Mouse (Mus musculus) gastrocnemius, postnatal 4 days (tissue): ENCODE measurements around the gene 1810010H24Rik. TPM values are rescaled to one million over a fixed set of nuclear protein-coding genes. Genes with fewer than 3 reads are reported as not detected.
A peak's percentile ranks its signal among the peaks of the same experiment; 100 is the strongest.
"Not testable (repeated sequence)": the region's sequence is repeated elsewhere in the genome, so short reads cannot be mapped to it uniquely, and the experiment has no call there.

ENCODE experiments used
- DNase-seq, 2 experiments: peaks; one replicate each; pipeline ENCODE4 v3.0.0; 2021 to 2022; ENCODE audit warnings: low spot score in 2 of 2, mixed read lengths in 2 of 2
- total RNA-seq, 2 experiments: library from RNA; stranded (reverse); gene quantifications; 2 replicates each; pipeline ENCODE4 v1.2.3; 2021

Gene 1810010H24Rik
- total RNA-seq, 2 experiments from 2014 or later: 3.2 to 4.5 TPM

- no peak for DNase-seq
These were observed 15.9 kb downstream of the 1810010H24Rik start for GRCm38 (mm10) chr11:107041396-107041795.

- no peak for DNase-seq
These were observed 17.9 kb downstream of the 1810010H24Rik start for GRCm38 (mm10) chr11:107043361-107043760.

- DNase-seq: peak in 1 of 2 experiments; percentile 63
These were observed 18.8 kb downstream of the 1810010H24Rik start for GRCm38 (mm10) chr11:107044321-107044720.

DNA sequence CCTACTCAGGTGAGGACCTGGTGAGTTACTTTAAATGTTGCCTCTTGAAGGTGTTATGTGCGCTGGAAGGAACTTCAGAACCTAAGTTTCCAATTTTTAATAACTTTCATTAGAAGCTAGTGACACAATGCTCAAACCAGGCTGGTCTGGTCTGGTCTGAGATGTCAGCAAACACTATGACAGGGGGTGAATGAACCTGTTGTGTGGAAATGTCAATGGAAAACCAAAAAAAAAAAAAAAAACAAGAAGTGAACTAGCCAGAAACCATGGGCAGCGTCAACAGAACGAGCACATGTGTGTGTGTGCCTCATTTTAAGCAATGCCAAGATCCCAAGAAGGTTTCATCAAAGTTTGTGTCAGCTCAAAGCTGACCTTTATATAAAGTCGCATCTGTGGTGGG lies 20.1 kb downstream of the 1810010H24Rik start:
- no peak for DNase-seq

DNA sequence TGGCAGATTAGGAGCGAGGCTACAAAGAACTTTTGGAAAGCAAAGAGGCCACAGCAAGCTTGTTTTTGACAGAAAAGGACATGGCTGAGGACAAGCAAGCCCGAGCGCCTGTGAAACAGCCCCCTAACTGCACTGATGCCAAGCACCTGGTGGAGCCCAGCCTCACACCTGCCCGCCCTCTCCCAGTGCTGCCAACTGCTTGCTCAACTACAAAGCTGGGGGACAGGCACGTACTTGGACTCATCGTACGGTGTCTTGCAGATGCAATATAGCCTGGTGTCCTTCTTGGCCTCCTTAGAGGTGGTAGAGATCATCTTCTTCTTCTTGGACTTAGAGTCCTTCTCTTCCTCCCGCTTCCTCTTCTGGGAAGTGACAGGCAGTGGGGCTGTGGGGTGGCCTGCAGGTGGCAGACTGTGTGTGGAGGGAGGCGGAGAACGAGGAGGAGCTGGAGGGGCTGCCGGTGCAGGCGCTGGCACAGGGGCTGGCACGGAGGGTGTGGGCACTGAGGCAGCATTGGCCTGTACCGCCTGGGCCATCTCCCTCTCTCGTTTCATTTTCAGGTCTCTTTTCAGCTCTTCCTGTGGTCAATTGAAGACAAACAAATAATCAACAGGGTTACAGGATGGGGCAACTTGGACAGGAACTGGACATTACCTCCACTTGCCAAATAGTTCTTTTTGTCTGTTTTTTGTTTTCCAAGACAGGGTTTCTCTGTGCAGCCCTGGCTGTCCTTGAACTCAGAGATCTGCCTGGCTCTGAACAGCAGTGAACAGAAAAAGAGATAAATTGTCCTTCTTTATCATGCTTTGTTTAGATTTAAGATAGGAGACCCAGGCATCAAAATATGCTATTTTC lies 21.5 kb downstream of the 1810010H24Rik start:
- DNase-seq: no peak

DNA sequence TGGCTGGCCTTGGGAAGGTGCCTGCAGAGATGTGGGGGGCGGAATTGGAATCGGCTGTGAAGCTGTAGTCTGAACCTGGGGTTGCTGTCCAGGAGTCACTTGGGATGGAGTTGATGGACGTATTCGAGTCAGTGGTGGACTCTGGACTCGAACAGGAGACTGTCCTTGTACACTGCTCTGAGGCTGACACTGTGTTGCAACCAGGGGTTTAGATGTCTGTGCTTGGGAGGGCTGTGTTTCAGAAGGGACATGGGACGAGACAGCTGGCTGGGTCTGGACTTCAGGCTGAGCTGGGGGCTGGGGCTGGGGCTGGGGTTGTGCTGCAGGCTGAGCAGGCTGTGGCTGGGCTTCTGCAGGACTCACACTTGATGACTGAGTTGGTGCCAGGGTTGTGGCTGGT lies 29.4 kb downstream of the 1810010H24Rik start:
- DNase-seq: no peak

DNA sequence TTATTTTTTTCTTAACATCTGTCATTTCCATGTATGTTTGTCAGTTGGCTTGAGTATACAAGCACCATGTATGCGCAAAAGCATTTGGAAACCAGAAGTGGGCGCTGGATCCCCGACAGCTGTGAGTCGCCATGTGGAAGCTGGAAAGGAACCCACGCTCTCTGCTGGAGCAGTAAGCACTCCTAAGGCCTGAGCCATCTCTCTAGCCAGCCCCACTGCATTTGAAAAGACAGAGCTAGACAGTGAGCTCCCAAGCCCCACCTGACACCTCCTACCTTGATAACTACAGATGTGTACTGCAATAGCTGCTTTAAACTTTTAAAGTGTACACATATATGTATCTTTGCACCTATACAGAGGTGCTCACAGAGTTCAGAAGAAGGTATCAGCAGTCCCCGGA lies 31.9 kb downstream of the 1810010H24Rik start:
- no peak for DNase-seq

GRCm38 (mm10) chr11:107059634-107060033 lies 34.2 kb downstream of the 1810010H24Rik start:
- not testable (repeated sequence) for DNase-seq

DNA sequence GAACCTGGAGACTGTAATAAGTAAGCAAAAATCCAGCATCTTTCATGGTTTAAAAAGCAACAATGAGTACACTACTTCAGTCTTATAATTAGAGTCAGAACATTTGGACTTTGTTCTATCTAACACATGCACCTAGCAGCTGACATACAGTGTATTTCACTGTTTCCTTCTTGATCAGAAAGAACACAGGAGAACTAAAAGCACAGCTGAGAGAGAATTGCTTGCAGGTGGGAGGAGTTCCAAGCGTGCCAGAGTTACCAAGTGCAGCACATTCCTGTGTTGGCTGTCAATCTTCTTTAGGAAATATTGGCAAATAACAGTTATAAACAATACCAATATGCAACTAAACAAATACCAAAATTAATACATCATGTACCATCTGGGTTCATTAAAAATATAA lies 35.5 kb downstream of the 1810010H24Rik start:
- DNase-seq: no peak

DNA sequence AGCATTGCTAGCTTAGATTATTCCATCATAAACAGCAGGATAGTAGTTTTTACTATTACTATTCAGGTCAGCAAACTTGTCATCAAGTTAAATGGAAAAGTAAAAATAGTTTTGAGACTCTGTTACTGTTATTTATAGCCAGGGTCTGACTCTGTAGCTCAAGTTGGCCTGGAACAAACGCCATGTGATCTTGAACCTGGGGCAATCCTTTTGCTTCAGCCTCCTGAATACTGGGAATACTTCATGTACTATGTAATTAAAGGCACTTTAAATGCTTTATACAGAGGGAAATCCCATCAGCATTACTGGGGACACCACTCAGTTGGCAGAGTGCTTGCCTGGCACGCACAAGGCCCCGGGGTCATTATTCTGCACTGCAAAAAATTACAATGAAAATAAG lies 37.6 kb downstream of the 1810010H24Rik start:
- DNase-seq: no peak

DNA sequence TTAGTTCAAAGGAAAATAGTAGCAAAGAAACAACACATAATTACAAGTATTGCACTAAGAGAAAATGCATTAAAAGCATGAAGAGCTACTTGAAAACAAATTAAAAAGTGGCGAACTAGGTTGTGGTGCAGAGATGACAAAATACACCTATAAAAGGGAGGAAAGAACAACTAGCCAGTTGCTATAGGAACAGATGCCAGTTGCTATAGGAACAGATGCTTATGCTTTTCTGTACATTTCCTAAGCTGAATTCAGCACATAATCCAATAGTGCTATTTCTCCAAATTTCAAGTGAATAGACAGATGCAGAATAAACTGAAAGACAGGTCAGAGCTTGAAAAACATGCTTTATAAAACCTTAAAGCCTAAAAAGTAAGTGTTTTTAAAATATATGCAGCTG lies 39.1 kb downstream of the 1810010H24Rik start:
- no peak for DNase-seq

DNA sequence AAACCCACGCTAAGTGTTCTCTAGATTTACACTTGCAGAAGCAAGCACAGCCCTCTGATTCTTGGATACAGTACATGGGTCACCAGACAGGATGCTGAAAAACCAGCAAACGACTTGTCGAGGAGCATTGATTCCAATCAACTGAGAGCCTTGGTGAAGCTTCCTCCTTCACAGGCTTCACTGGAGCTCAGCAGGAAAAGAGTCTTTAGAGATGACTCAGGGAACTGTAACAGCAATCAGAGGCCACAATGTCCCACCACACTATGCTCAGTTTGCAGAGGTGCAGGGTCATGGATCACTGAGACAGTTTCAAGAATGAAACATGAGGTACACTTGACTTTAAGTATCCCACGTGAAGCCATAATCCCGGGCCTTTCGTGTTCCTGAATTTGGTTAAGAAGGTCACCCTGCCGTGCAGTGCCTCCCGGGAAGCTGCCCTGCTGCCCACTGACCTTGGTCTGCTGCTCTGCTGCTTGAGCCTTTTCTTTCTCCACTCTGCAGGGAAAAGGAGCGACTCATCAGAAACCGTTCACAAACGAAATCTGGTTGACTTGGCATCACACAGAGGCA lies 39.8 kb downstream of the 1810010H24Rik start:
- DNase-seq: no peak

Other genes starting within 250 kb of the 1810010H24Rik start
- 1 to 10 TPM; 8.2 TPM for gene Polg2, start 246.1 kb upstream of the 1810010H24Rik start, total RNA-seq
- gene Ddx5, start 236.5 kb upstream of the 1810010H24Rik start, total RNA-seq: 100 to 1,000 TPM; 388 to 472 TPM
- gene Cep95, start 236.4 kb upstream of the 1810010H24Rik start, total RNA-seq: 10 to 100 TPM in 1 of 2 experiments, 1 to 10 TPM in 1; 8.9 to 12.5 TPM
- 10 to 100 TPM; 32.6 to 36.9 TPM for gene Smurf2, start 105.0 kb upstream of the 1810010H24Rik start, total RNA-seq
- 10 to 100 TPM; 42.4 to 47.1 TPM for gene Kpna2, start 26.1 kb upstream of the 1810010H24Rik start, total RNA-seq
- 10 to 100 TPM; 41.5 to 45.7 TPM for gene Bptf, start 106.4 kb downstream of the 1810010H24Rik start, total RNA-seq
- gene Nol11, start 163.7 kb downstream of the 1810010H24Rik start, total RNA-seq: 10 to 100 TPM; 19.2 to 21.4 TPM